Mouse (Mus musculus): ENCODE results near the gene Ltb4r2. TPM values are rescaled to one million over a fixed set of nuclear protein-coding genes. Genes with fewer than 3 reads are reported as not detected.

Ltb4r2 gene
- polyA plus RNA-seq, 1 experiment from 2014 or later: 0.32 TPM

DNA sequence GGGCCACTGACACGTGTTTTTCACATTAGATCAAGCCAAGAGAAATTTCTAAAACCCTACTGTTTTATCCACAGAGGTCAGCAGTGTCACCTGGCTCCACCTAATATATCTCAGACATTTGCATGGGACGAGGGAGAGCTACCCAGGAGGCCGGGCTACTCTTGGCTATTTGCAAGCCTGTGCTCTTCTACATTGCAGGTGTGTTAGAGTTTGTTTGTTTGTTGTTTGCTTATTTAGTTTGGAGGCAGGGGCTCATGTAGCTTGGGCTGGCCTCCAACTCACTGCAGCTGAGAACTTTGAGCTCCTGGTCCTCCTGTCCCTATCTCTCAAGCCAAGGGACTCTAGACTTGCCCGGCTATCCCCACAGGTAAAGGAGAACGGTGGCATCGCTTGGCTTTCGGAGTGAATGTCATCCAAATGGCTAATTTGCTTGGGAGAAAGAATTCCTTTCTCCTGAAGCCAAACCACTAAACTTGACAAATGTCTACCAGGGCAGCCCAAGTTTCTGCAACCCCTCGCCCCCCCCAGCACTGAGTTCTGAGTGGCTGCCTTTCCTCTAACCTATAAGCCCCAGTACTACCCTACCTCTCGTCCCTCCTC lies 21.2 kb downstream of the Ltb4r2 start:
- no peak for ATAC-seq (replicated peaks; ENCODE audit: extremely low read depth, insufficient read depth, low FRiP score)

GRCm38 (mm10) chr14:55783171-55783957 lies 22.1 kb downstream of the Ltb4r2 start:
- 0 out of 2 replicates have a peak, but pooled peaks have one; percentile 52 for ATAC-seq (replicated peaks; ENCODE audit: extremely low read depth, insufficient read depth, low FRiP score)
- Histone ChIP-seq H3K27me3 (ENCODE audit: control insufficient read depth, insufficient read depth, low read length) (peaks cover 40% of the 10 kb centered on the region), H3K4me1 (ENCODE audit: control insufficient read depth, insufficient read depth, low read length) (peaks cover 16% of the 10 kb centered on the region), H3K4me3 (ENCODE audit: low read length) (peak overlapping the region; percentile 59), H3K9ac (ENCODE audit: low read length) (peak overlapping the region; percentile 73), H3K9me3 (replicated peaks; ENCODE audit: control insufficient read depth, low read length) (no peaks in the 10 kb centered on the region), H3K36me3 (ENCODE audit: control insufficient read depth, insufficient read depth) (no peaks in the 10 kb centered on the region), H3K4me2 (ENCODE audit: low read depth, low read length) (peak overlapping the region; percentile 71), H3K27ac (ENCODE audit: low read length) (peak overlapping the region; percentile 91)
- whole genome bisulfite sequencing: 4% methylated on average over 31 of the region's 31 CpGs

More for the DNA sequence above, 21.2 kb downstream of the Ltb4r2 start:
- H3K36me3 ChIP-seq (ENCODE audit: control insufficient read depth, insufficient read depth): no peaks in the 10 kb centered on the region
- H3K9ac ChIP-seq (ENCODE audit: low read length): peak overlapping the region; percentile 49
- peaks cover 14% of the 10 kb centered on the region for H3K4me1 ChIP-seq (ENCODE audit: control insufficient read depth, insufficient read depth, low read length)
- H3K4me3 ChIP-seq (ENCODE audit: low read length): peak overlapping the region; percentile 59
- H3K4me2 ChIP-seq (ENCODE audit: low read depth, low read length): peak overlapping the region; percentile 71
- H3K9me3 ChIP-seq (replicated peaks; ENCODE audit: control insufficient read depth, low read length): no peaks in the 10 kb centered on the region
- WGBS: 44% methylated on average over 9 of the region's 9 CpGs
- peak overlapping the region; percentile 91 for H3K27ac ChIP-seq (ENCODE audit: low read length)
- H3K27me3 ChIP-seq (ENCODE audit: control insufficient read depth, insufficient read depth, low read length): peaks cover 32% of the 10 kb centered on the region

DNA sequence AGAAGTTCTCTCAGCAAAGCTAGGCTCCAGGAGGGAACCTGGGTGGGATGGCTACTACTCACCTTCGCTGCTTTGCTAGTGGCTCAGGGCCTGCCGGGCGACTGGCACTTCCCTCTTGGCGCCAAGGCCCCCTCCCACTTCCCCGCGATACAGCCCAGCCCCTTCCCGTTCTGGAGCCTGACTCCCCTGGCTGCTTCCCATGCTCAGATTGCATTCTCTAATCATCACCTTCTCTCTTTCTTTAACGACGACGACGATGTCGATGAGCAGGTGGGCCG lies 22.7 kb downstream of the Ltb4r2 start, which contains the start of gene Adcy4:
Adcy4 (minus strand) TSS at position 138 of the 278 bp plus-strand sequence.
- peak; percentile 55 for ATAC-seq (replicated peaks; ENCODE audit: extremely low read depth, insufficient read depth, low FRiP score)
- peak within 1 kb of the TSS; percentile 91 for H3K27ac ChIP-seq (ENCODE audit: low read length)
- WGBS: 5% methylated on average over 13 of the region's 13 CpGs
- peak within 1 kb of the TSS; percentile 71 for H3K4me2 ChIP-seq (ENCODE audit: low read depth, low read length)
- H3K9ac ChIP-seq (ENCODE audit: low read length): peak within 1 kb of the TSS; percentile 73
- H3K4me1 ChIP-seq (ENCODE audit: control insufficient read depth, insufficient read depth, low read length): peaks cover 16% of the 10 kb centered on the region
- peak within 1 kb of the TSS; percentile 59 for H3K4me3 ChIP-seq (ENCODE audit: low read length)
- H3K9me3 ChIP-seq (replicated peaks; ENCODE audit: control insufficient read depth, low read length): no peaks in the 10 kb centered on the region
- peaks cover 40% of the 10 kb centered on the region for H3K27me3 ChIP-seq (ENCODE audit: control insufficient read depth, insufficient read depth, low read length)
- no peaks in the 10 kb centered on the region for H3K36me3 ChIP-seq (ENCODE audit: control insufficient read depth, insufficient read depth)

DNA sequence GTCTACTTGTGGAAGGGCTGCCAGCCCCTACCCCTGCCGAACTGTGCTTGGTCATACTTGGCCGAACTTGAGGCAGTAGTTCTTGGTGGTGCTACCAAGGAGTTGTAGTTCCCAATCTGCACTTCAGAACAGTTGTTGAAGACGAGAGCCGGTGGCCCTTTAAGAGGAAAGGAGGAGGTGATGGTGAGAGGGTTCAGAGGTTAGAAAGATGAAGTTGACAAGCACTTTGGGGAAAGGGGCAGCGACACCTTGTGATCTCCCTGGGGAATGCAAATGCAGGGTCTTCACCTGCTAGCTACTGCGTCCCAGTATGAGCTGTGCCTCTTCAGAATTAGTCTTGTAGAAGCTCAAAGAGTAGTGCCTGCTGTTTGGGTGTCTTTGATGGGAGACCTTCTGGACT lies 24.0 kb downstream of the Ltb4r2 start:
- H3K4me2 ChIP-seq (ENCODE audit: low read depth, low read length): no peak overlapping the region
- H3K4me1 ChIP-seq (ENCODE audit: control insufficient read depth, insufficient read depth, low read length): peaks cover 16% of the 10 kb centered on the region

DNA sequence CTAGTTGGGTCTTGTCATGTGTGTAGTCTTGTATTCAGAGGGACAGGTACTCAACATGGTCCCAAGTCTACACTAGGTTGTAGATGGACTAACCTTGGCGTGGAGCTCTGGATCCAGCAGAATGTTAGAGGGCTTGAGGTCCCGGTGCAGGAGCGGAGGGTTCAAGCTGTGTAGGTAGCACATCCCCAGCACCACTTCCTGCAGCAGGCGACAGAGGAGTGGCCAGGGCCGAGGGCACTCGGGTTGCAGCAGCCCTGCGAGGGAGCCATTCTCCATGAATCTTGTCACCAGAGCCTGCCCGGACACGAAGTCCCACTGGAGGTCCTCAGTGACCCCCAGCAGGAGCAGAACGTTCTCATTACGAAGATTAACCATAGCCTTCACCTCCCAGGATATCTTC lies 26.5 kb downstream of the Ltb4r2 start:
- H3K4me3 ChIP-seq (ENCODE audit: low read length): peak overlapping the region; percentile 57
- peak overlapping the region; percentile 77 for H3K4me2 ChIP-seq (ENCODE audit: low read depth, low read length)
- H3K27ac ChIP-seq (ENCODE audit: low read length): no peak overlapping the region
- H3K27me3 ChIP-seq (ENCODE audit: control insufficient read depth, insufficient read depth, low read length): peaks cover 31% of the 10 kb centered on the region
- H3K4me1 ChIP-seq (ENCODE audit: control insufficient read depth, insufficient read depth, low read length): 0 out of 2 replicates have a peak, but pooled peaks cover 4% of the 10 kb centered on the region
- ATAC-seq (replicated peaks; ENCODE audit: extremely low read depth, insufficient read depth, low FRiP score): no peak
- WGBS: 28% methylated on average over 11 of the region's 11 CpGs
- H3K9ac ChIP-seq (ENCODE audit: low read length): peak overlapping the region; percentile 60; the same call in 1 of the 2 replicates
- H3K36me3 ChIP-seq (ENCODE audit: control insufficient read depth, insufficient read depth): no peaks in the 10 kb centered on the region
- H3K9me3 ChIP-seq (replicated peaks; ENCODE audit: control insufficient read depth, low read length): no peaks in the 10 kb centered on the region

More for the DNA sequence above, 24.0 kb downstream of the Ltb4r2 start:
- H3K27ac ChIP-seq (ENCODE audit: low read length): no peak overlapping the region
- no peak overlapping the region for H3K4me3 ChIP-seq (ENCODE audit: low read length)
- H3K9ac ChIP-seq (ENCODE audit: low read length): no peak overlapping the region
- ATAC-seq (replicated peaks; ENCODE audit: extremely low read depth, insufficient read depth, low FRiP score): no peak
- 35% methylated on average over 6 of the region's 6 CpGs for WGBS
- no peaks in the 10 kb centered on the region for H3K36me3 ChIP-seq (ENCODE audit: control insufficient read depth, insufficient read depth)
- no peaks in the 10 kb centered on the region for H3K9me3 ChIP-seq (replicated peaks; ENCODE audit: control insufficient read depth, low read length)
- peaks cover 44% of the 10 kb centered on the region for H3K27me3 ChIP-seq (ENCODE audit: control insufficient read depth, insufficient read depth, low read length)

GRCm38 (mm10) chr14:55788256-55789050 lies 27.2 kb downstream of the Ltb4r2 start, which contains the start of gene Ripk3:
Gene Ripk3, minus strand, starts transcription at chr14:55788865.
- Histone ChIP-seq H3K36me3 (ENCODE audit: control insufficient read depth, insufficient read depth) (no peaks in the 10 kb centered on the region), H3K4me2 (ENCODE audit: low read depth, low read length) (peak within 1 kb of the TSS; percentile 77), H3K27me3 (ENCODE audit: control insufficient read depth, insufficient read depth, low read length) (peaks cover 28% of the 10 kb centered on the region), H3K4me1 (ENCODE audit: control insufficient read depth, insufficient read depth, low read length) (0 out of 2 replicates have a peak, but pooled peaks cover 4% of the 10 kb centered on the region), H3K9me3 (replicated peaks; ENCODE audit: control insufficient read depth, low read length) (no peaks in the 10 kb centered on the region), H3K9ac (ENCODE audit: low read length) (peak within 1 kb of the TSS; percentile 60), H3K4me3 (ENCODE audit: low read length) (peak within 1 kb of the TSS; percentile 57), H3K27ac (ENCODE audit: low read length) (no peak within 1 kb of the TSS)
- peak; percentile 34; the same call in 1 of the 2 replicates for ATAC-seq (replicated peaks; ENCODE audit: extremely low read depth, insufficient read depth, low FRiP score)
- WGBS: 4% methylated on average over 40 of the region's 40 CpGs

GRCm38 (mm10) chr14:55793461-55793860 lies 32.2 kb downstream of the Ltb4r2 start:
- no peak overlapping the region for H3K9ac ChIP-seq (ENCODE audit: low read length)
- WGBS: 61% methylated on average over 2 of the region's 2 CpGs
- no peak for ATAC-seq (replicated peaks; ENCODE audit: extremely low read depth, insufficient read depth, low FRiP score)
- no peaks in the 10 kb centered on the region for H3K9me3 ChIP-seq (replicated peaks; ENCODE audit: control insufficient read depth, low read length)
- H3K4me1 ChIP-seq (ENCODE audit: control insufficient read depth, insufficient read depth, low read length): no peaks in the 10 kb centered on the region
- H3K27me3 ChIP-seq (ENCODE audit: control insufficient read depth, insufficient read depth, low read length): 0 out of 2 replicates have a peak, but pooled peaks cover 3% of the 10 kb centered on the region
- H3K4me3 ChIP-seq (ENCODE audit: low read length): no peak overlapping the region
- no peaks in the 10 kb centered on the region for H3K36me3 ChIP-seq (ENCODE audit: control insufficient read depth, insufficient read depth)
- no peak overlapping the region for H3K27ac ChIP-seq (ENCODE audit: low read length)
- no peak overlapping the region for H3K4me2 ChIP-seq (ENCODE audit: low read depth, low read length)

DNA sequence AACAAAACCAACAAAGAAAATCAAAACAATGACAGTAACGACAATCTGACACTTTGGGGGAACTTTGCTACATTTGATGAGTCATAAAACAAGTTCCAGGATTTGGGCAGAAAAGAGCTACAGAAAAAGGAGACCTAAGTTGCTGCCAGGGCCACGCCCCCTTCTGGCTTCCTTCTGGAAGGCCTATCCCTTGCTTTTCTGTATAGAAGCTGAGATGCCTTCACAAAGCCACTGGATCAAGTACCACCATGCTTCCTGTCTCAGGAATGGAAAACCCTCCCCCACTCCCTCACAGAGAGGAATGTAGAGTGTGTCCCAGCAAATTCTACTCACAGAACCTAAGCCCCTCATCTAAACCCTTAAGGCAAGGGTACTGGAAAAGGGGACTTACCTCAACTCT lies 32.7 kb downstream of the Ltb4r2 start:
- H3K4me3 ChIP-seq (ENCODE audit: low read length): no peak overlapping the region
- no peaks in the 10 kb centered on the region for H3K4me1 ChIP-seq (ENCODE audit: control insufficient read depth, insufficient read depth, low read length)
- 59% methylated on average over 2 of the region's 2 CpGs for WGBS
- no peaks in the 10 kb centered on the region for H3K9me3 ChIP-seq (replicated peaks; ENCODE audit: control insufficient read depth, low read length)
- H3K27ac ChIP-seq (ENCODE audit: low read length): no peak overlapping the region
- ATAC-seq (replicated peaks; ENCODE audit: extremely low read depth, insufficient read depth, low FRiP score): no peak
- no peak overlapping the region for H3K4me2 ChIP-seq (ENCODE audit: low read depth, low read length)
- H3K9ac ChIP-seq (ENCODE audit: low read length): no peak overlapping the region
- H3K36me3 ChIP-seq (ENCODE audit: control insufficient read depth, insufficient read depth): no peaks in the 10 kb centered on the region
- 0 out of 2 replicates have a peak, but pooled peaks cover 3% of the 10 kb centered on the region for H3K27me3 ChIP-seq (ENCODE audit: control insufficient read depth, insufficient read depth, low read length)

Measured in heart, embryonic 16.5 days (tissue).